Mouse (Mus musculus) forebrain, embryonic 15.5 days (tissue): ENCODE data around the gene Gpc6. TPM values are rescaled to one million over a fixed set of nuclear protein-coding genes. Genes with fewer than 3 reads are reported as not detected.

Experiments
- ATAC-seq: fragments of 200-750 bp; cut with Nextera tagmentation; replicated peaks from 2 replicates; pipeline ENCODE4 v1.8.0; 2017; ENCODE audit warnings: mild to moderate bottlenecking, moderate TSS enrichment, moderate library complexity
- H3K27ac ChIP-seq: fragments of 300-500 bp; sonication (generic); replicated peaks from 2 replicates; pipeline ENCODE4 v1.5.1; 2015; ENCODE audit warnings: mild to moderate bottlenecking, inconsistent platforms
- H3K27me3 ChIP-seq: fragments of 300-500 bp; sonication (generic); 2 replicates; pipeline ENCODE4 v1.6.1; 2015; ENCODE audit warnings: inconsistent platforms
- H3K36me3 ChIP-seq: fragments of 300-500 bp; sonication (generic); 2 replicates; pipeline ENCODE4 v1.6.1; 2015; ENCODE audit warnings: mild to moderate bottlenecking, inconsistent platforms
- H3K4me1 ChIP-seq: fragments of 300-500 bp; sonication (generic); 2 replicates; pipeline ENCODE4 v1.6.1; 2015; ENCODE audit warnings: inconsistent platforms
- H3K4me2 ChIP-seq: fragments of 300-500 bp; sonication (generic); replicated peaks from 2 replicates; pipeline ENCODE4 v1.6.1; 2015; ENCODE audit warnings: mild to moderate bottlenecking, inconsistent platforms
- H3K4me3 ChIP-seq: fragments of 300-500 bp; sonication (generic); 2 replicates; pipeline ENCODE4 v1.5.1; 2015; ENCODE audit warnings: mild to moderate bottlenecking, inconsistent platforms
- H3K9ac ChIP-seq: fragments of 300-500 bp; sonication (generic); replicated peaks from 2 replicates; pipeline ENCODE4 v1.6.1; 2015; ENCODE audit warnings: mild to moderate bottlenecking, inconsistent platforms
- H3K9me3 ChIP-seq: fragments of 300-500 bp; sonication (generic); 2 replicates; pipeline ENCODE4 v1.6.1; 2016; ENCODE audit warnings: inconsistent platforms
- WGBS: fragments of 180-500 bp; shearing (Covaris S2); methylation state at CpG from one replicate; pipeline ENCODE4 v1.1.7; 2015; ENCODE audit warnings: mixed read lengths; 5-methylcytosine and 5-hydroxymethylcytosine counted together
- polyA plus RNA-seq: library from polyadenylated mRNA; unstranded; fragments of >200 nt; fragmentation: Nextera tagmentation; extraction: Ambion mirVana; gene quantifications from 2 replicates; pipeline ENCODE4 v1.2.1, GENCODE M21; 2015

Gpc6 gene
- polyA plus RNA-seq, 1 experiment from 2014 or later = 18.3 TPM

DNA sequence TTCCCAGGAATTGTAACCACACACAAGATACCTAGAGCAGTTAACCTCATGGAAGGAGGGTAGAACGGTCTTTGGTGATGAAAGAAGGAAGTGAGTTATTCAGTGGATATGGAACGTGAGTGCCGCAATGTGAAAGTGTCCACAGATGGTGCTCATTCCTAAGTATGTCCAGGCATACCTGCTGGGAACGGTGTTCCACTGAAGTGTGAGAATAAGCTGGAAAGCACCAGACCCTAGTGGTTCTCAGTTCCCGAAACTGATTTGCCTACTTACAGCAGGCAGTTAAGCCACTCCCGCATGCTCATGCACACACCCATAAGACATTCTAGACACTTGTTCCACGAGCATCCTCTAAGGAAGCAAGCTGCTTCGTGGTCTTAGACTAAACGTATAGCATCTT lies 890.9 kb downstream of the Gpc6 start:
- H3K9me3 ChIP-seq = no peaks in the 10 kb centered on the region
- no peak overlapping the region for H3K9ac ChIP-seq
- no peak overlapping the region for H3K27ac ChIP-seq
- H3K4me1 ChIP-seq = peaks cover 12% of the 10 kb centered on the region
- H3K36me3 ChIP-seq = no peaks in the 10 kb centered on the region
- no peak overlapping the region for H3K4me3 ChIP-seq
- no peaks in the 10 kb centered on the region for H3K27me3 ChIP-seq
- H3K4me2 ChIP-seq = no peak overlapping the region
- WGBS = 94% methylated on average over 9 of the region's 9 CpGs
- ATAC-seq = no peak

DNA sequence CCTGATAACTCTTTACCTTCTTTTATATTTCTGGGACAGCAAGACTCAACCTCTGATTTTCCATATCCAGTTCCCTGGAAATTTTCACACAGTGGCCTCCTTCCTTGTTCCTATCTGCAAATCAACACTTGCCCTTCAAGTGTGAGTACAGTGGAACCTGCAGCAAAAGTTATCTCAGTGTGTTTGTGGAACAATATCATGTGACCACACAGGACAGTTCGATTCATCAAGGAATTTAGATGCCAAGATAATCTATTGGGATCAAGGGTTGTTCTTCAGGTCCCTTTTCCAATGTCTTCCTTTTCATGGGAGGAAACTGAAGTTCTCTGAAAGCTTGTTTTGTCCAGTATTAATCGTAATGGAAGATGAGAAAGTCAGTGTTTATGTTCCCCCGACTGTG lies 891.6 kb downstream of the Gpc6 start:
- peaks cover 9% of the 10 kb centered on the region for H3K4me1 ChIP-seq
- no peak for ATAC-seq
- H3K4me2 ChIP-seq = no peak overlapping the region
- no peak overlapping the region for H3K27ac ChIP-seq
- H3K36me3 ChIP-seq = no peaks in the 10 kb centered on the region
- WGBS = 88% methylated on average over 3 of the region's 3 CpGs
- no peak overlapping the region for H3K9ac ChIP-seq
- H3K9me3 ChIP-seq = no peaks in the 10 kb centered on the region
- H3K27me3 ChIP-seq = no peaks in the 10 kb centered on the region
- H3K4me3 ChIP-seq = no peak overlapping the region

- Histone ChIP-seq H3K36me3 (no peaks in the 10 kb centered on the region), H3K27me3 (no peaks in the 10 kb centered on the region), H3K27ac (no peak overlapping the region), H3K4me3 (no peak overlapping the region), H3K4me1 (peaks cover 9% of the 10 kb centered on the region), H3K9ac (no peak overlapping the region), H3K9me3 (no peaks in the 10 kb centered on the region), H3K4me2 (no peak overlapping the region)
- ATAC-seq = no peak
- WGBS = 75% methylated on average over 4 of the region's 4 CpGs
These were observed 892.1 kb downstream of the Gpc6 start for GRCm38 (mm10) chr14:117817196-117817595.

GRCm38 (mm10) chr14:117824491-117824890 lies 899.4 kb downstream of the Gpc6 start:
- no peak for ATAC-seq
- Histone ChIP-seq H3K4me2 (no peak overlapping the region), H3K36me3 (no peaks in the 10 kb centered on the region), H3K27ac (no peak overlapping the region), H3K9ac (no peak overlapping the region), H3K9me3 (no peaks in the 10 kb centered on the region), H3K27me3 (no peaks in the 10 kb centered on the region), H3K4me3 (no peak overlapping the region), H3K4me1 (peaks cover 12% of the 10 kb centered on the region)

DNA sequence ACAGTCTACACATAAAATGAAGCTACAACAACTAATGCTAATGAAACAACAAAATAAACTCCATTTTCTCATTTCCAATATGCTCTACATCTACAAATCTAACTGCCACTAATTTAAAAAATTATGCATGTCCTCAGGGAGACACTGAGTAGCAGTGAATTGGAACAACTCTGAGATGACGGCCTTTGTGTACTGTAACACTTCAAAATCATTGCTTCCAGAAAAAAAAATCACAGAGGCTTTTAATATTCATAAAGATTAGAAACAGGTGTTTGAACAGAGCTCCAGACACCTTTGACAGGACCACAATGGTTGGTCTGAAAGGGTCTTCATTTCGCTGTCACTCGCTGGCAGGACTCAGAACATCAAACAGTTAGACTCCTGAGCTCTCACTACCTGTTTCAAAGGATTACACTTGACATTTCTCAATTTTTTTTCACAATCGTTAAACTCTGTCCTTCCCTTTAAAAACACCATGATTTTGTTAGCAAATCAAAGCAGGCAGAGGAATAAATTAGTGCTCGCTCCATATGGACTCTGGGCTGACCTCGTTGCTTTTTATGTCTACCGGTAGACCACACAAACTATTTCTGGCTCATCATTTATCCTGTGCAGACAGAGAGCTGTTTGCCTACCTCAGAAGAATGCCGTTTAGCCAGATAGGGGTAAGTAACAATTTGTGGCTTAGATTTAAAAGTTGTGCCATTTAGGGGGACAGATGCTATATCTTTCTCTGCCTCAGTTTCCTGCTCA lies 901.4 kb downstream of the Gpc6 start:
- WGBS = 46% methylated on average over 8 of the region's 8 CpGs
- Histone ChIP-seq H3K27me3 (no peaks in the 10 kb centered on the region), H3K4me2 (no peak overlapping the region), H3K9me3 (no peaks in the 10 kb centered on the region), H3K36me3 (no peaks in the 10 kb centered on the region), H3K27ac (no peak overlapping the region), H3K4me3 (no peak overlapping the region), H3K9ac (no peak overlapping the region), H3K4me1 (peaks cover 12% of the 10 kb centered on the region)
- peak; percentile 89 for ATAC-seq

DNA sequence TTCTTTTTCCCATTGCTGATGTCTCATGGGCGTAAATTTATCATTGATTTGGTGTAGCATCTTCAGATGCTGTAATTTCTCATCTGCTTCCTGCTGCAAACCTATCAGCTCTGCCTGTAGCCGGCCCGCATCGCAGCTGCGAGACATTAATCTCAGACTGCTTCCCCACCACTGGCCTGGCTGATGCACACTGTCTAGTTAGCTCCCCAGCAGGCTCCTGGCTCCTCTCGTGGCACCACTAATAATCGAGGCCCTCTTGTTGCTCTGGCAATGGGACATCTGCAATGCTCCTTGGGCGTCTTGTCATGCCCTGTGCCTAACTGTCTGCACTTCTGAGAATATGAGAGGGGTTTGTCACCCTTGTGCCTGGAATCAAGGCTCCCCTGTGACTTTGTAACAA lies 906.2 kb downstream of the Gpc6 start:
- no peak overlapping the region for H3K27ac ChIP-seq
- H3K9ac ChIP-seq = no peak overlapping the region
- no peak overlapping the region for H3K4me2 ChIP-seq
- peaks cover 12% of the 10 kb centered on the region for H3K4me1 ChIP-seq
- no peaks in the 10 kb centered on the region for H3K27me3 ChIP-seq
- no peaks in the 10 kb centered on the region for H3K36me3 ChIP-seq
- H3K4me3 ChIP-seq = no peak overlapping the region
- no peak for ATAC-seq
- no peaks in the 10 kb centered on the region for H3K9me3 ChIP-seq
- WGBS = 78% methylated on average over 8 of the region's 8 CpGs

DNA sequence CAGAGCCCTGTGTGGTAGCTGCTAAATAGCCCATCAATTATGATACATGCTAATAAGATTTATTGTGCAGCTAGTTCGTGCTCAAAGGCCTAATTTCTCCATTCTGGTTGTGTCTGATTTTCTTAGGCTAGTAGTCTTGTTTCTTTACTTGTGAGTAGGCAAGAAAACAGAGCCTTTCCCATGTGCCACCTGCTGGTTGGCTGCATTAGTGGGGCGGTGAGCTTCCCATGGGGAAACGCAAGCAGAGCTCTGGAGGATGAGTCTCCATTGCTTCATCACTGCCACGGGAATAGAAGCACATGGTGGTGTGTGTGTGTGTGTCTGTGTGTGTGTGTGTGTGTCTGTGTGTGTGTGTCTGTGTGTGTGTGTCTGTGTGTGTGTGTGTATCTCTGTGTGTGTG lies 906.6 kb downstream of the Gpc6 start:
- ATAC-seq = 0 out of 2 replicates have a peak, but pooled peaks have one; percentile 51
- no peaks in the 10 kb centered on the region for H3K9me3 ChIP-seq
- H3K27ac ChIP-seq = no peak overlapping the region
- no peaks in the 10 kb centered on the region for H3K27me3 ChIP-seq
- H3K36me3 ChIP-seq = no peaks in the 10 kb centered on the region
- no peak overlapping the region for H3K4me3 ChIP-seq
- 44% methylated on average over 4 of the region's 4 CpGs for WGBS
- H3K4me2 ChIP-seq = no peak overlapping the region
- peaks cover 8% of the 10 kb centered on the region for H3K4me1 ChIP-seq
- no peak overlapping the region for H3K9ac ChIP-seq

DNA sequence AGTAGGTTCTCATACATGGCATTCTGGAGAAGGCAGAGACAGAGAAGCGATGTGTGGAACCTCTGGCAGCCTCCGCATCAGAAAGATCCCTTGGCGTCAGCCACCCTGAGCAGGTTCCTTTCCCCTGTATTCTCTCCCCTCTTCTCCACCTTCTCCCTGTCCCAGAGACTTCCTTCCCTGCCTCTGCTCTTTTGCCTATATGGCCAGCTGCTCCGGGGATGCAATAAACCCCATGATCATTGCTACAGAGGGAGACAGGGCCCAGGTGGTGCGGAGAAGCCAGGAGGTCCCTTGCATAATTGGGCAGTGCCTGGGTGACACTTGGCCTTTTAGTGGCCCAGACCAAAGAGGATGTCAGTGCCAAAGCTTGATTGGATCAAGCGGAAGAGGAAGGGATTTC lies 910.4 kb downstream of the Gpc6 start:
- Histone ChIP-seq H3K27ac (no peak overlapping the region), H3K9ac (no peak overlapping the region), H3K4me3 (no peak overlapping the region), H3K36me3 (no peaks in the 10 kb centered on the region), H3K27me3 (no peaks in the 10 kb centered on the region), H3K9me3 (no peaks in the 10 kb centered on the region), H3K4me1 (no peaks in the 10 kb centered on the region), H3K4me2 (no peak overlapping the region)
- no peak for ATAC-seq
- 96% methylated on average over 6 of the region's 6 CpGs for WGBS

- Histone ChIP-seq H3K4me2 (no peak overlapping the region), H3K27ac (no peak overlapping the region), H3K4me3 (no peak overlapping the region), H3K9ac (no peak overlapping the region), H3K9me3 (no peaks in the 10 kb centered on the region), H3K4me1 (no peaks in the 10 kb centered on the region), H3K36me3 (no peaks in the 10 kb centered on the region), H3K27me3 (no peaks in the 10 kb centered on the region)
- WGBS = 92% methylated on average over 4 of the region's 4 CpGs
- ATAC-seq = no peak
These were observed 911.9 kb downstream of the Gpc6 start for GRCm38 (mm10) chr14:117837021-117837420.

DNA sequence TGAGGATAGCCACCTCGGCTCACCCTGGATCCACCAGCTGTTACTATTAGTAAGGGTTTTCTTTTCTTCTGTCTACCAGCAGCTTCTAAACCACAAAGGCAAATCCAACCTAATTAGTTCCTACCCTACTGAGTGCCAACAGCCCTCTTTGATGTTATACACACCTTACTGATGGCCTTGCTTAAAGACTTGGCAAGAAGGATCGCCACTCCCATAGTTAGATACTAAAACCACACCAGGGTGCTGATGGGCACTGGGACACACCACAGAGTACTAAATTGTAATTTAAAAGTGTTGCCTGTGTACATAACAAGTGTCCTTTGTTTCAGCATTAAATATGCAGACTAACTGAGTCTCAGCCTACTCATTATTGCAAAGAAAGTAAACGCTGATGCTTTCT lies 912.6 kb downstream of the Gpc6 start:
- no peaks in the 10 kb centered on the region for H3K4me1 ChIP-seq
- H3K9ac ChIP-seq = no peak overlapping the region
- no peaks in the 10 kb centered on the region for H3K36me3 ChIP-seq
- H3K4me3 ChIP-seq = no peak overlapping the region
- no peaks in the 10 kb centered on the region for H3K27me3 ChIP-seq
- H3K9me3 ChIP-seq = no peaks in the 10 kb centered on the region
- no peak overlapping the region for H3K27ac ChIP-seq
- H3K4me2 ChIP-seq = no peak overlapping the region
- 23% methylated on average over 3 of the region's 3 CpGs for WGBS
- no peak for ATAC-seq

- no peak overlapping the region for H3K4me3 ChIP-seq
- no peak for ATAC-seq
- no peak overlapping the region for H3K4me2 ChIP-seq
- no peaks in the 10 kb centered on the region for H3K9me3 ChIP-seq
- H3K4me1 ChIP-seq = no peaks in the 10 kb centered on the region
- 80% methylated on average over 4 of the region's 4 CpGs for WGBS
- no peak overlapping the region for H3K9ac ChIP-seq
- no peaks in the 10 kb centered on the region for H3K36me3 ChIP-seq
- H3K27ac ChIP-seq = no peak overlapping the region
- H3K27me3 ChIP-seq = no peaks in the 10 kb centered on the region
These were observed 916.1 kb downstream of the Gpc6 start for GRCm38 (mm10) chr14:117841211-117841610.

- no peak for ATAC-seq
- no peaks in the 10 kb centered on the region for H3K4me1 ChIP-seq
- H3K9ac ChIP-seq = no peak overlapping the region
- 73% methylated on average over 14 of the region's 14 CpGs for WGBS
- H3K27ac ChIP-seq = no peak overlapping the region
- no peaks in the 10 kb centered on the region for H3K9me3 ChIP-seq
- no peak overlapping the region for H3K4me2 ChIP-seq
- no peaks in the 10 kb centered on the region for H3K27me3 ChIP-seq
- no peaks in the 10 kb centered on the region for H3K36me3 ChIP-seq
- H3K4me3 ChIP-seq = no peak overlapping the region
These were observed 916.9 kb downstream of the Gpc6 start for GRCm38 (mm10) chr14:117841797-117842553.
